Mouse (Mus musculus): Measurements from ENCODE around the gene Hmces. TPM values are rescaled to one million over a fixed set of nuclear protein-coding genes. Genes with fewer than 3 reads are reported as not detected.
"Not testable (repeated sequence)": the region's sequence is repeated elsewhere in the genome, so short reads cannot be mapped to it uniquely, and the experiment has no call there.

The Hmces gene
- polyA plus RNA-seq, 1 experiment from 2014 or later: 33.5 TPM

GRCm38 (mm10) chr6:87923624-87924023, 9.9 kb downstream of the Hmces start:
- TF ChIP-seq CTCF (IDR thresholded peaks at IDR 0.05): no peak
- TF ChIP-seq EP300 (IDR thresholded peaks at IDR 0.05): no peak
- WGBS: 72% methylated on average over 1 of the region's 1 CpGs
- H3K27ac ChIP-seq (ENCODE audit: low read length): no peak overlapping the region
- no peak overlapping the region for H3K4me3 ChIP-seq (ENCODE audit: low read depth, low read length)
- no peaks in the 10 kb centered on the region for H3K9me3 ChIP-seq (ENCODE audit: low read length)
- H3K36me3 ChIP-seq (ENCODE audit: insufficient read depth, low read length): peaks cover 15% of the 10 kb centered on the region; the same call in 1 of the 2 replicates
- DNase-seq (ENCODE audit: low spot score): no peak
- no peak overlapping the region for H3K9ac ChIP-seq (replicated peaks; ENCODE audit: low read depth)
- H3K27me3 ChIP-seq (replicated peaks; ENCODE audit: insufficient read depth, low read length): no peaks in the 10 kb centered on the region
- no peaks in the 10 kb centered on the region for H3K4me1 ChIP-seq (ENCODE audit: insufficient read depth, low read depth, low read length)
- ATAC-seq: no peak
- no peak overlapping the region for H3K4me2 ChIP-seq (replicated peaks; ENCODE audit: low read depth, low read length)

DNA sequence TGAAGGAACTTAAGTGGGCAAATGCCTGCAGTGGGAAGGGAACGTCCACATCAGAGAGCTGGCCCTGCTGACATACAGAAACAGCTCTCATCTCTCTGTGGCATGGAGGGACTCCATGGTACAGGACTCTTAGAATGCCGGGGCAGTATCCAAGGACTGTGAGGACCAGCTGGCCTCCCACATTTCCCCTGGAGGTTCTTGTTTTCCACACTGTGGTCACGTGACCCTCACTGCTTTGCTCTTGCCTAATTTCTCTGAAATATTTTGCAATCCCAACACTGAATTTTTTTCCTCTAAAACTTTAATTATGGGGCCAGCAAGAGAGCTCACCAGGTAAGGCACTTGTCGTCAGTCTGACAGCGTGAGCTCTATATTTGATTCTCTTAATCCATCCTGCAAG, 21.3 kb downstream of the Hmces start:
- Histone ChIP-seq H3K9ac (replicated peaks; ENCODE audit: low read depth) (no peak overlapping the region), H3K4me1 (ENCODE audit: insufficient read depth, low read depth, low read length) (no peaks in the 10 kb centered on the region), H3K4me3 (ENCODE audit: low read depth, low read length) (no peak overlapping the region), H3K27me3 (replicated peaks; ENCODE audit: insufficient read depth, low read length) (no peaks in the 10 kb centered on the region), H3K27ac (ENCODE audit: low read length) (no peak overlapping the region), H3K36me3 (ENCODE audit: insufficient read depth, low read length) (peaks cover 20% of the 10 kb centered on the region), H3K4me2 (replicated peaks; ENCODE audit: low read depth, low read length) (no peak overlapping the region), H3K9me3 (ENCODE audit: low read length) (no peaks in the 10 kb centered on the region)
- ATAC-seq: no peak
- TF ChIP-seq CTCF (IDR thresholded peaks at IDR 0.05): no peak
- TF ChIP-seq EP300 (IDR thresholded peaks at IDR 0.05): no peak
- 77% methylated on average over 5 of the region's 5 CpGs for WGBS
- peak; percentile 43 for DNase-seq (ENCODE audit: low spot score)

DNA sequence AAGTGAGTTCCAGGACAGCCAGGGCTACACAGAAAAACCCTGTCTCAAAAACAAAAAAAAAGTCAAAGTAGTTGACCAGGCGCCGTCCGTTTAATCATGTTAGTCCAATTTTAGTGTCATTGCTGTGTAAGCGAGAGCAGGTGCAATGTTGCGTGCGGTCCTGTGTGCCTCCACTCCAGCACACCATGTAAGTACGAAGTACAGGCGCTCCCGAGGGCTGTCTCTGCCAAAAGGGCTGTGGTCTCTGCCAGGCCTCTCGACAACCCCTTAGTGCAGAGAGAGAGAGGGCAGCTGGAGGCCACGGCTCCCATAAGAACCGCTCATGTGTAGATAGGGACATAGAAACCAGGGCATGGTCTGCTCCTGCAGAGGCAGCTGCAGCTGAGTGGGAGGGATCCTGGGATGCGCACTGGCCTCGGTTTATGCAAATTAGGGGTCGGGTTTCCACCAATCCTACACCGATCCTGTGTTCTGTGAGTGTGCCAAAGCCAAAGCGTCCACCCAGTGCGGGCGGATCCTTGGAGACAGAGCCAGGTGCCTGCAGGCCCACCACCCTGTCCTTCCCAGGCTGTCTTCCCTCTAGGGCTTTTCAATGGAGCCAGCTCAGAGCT, 23.5 kb downstream of the Hmces start:
- Histone ChIP-seq H3K27ac (ENCODE audit: low read length) (no peak overlapping the region), H3K4me2 (replicated peaks; ENCODE audit: low read depth, low read length) (no peak overlapping the region)
- DNase-seq (ENCODE audit: low spot score): peak; percentile 75

DNA sequence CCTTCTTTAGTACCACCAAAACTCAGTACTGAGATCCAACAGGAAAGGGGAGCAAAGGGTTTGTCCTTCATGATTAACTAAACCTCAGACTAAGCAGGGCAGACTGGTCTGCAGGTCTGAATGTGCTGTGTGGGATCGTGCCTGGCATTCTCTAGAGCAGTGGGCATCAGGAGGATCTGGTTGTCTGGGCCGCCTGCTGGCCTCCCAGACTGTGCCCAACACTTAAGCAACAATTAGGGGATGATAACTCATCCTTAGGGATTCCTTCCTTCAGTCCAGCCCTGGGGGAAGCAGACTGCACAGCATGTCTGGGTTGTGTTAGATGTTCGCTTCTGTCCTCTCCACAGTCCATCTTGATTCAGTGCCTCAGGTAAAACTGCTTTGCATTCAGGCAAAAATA, 25.2 kb downstream of the Hmces start:
- Histone ChIP-seq H3K36me3 (ENCODE audit: insufficient read depth, low read length) (peaks cover 9% of the 10 kb centered on the region; the same call in 1 of the 2 replicates), H3K4me2 (replicated peaks; ENCODE audit: low read depth, low read length) (no peak overlapping the region), H3K27me3 (replicated peaks; ENCODE audit: insufficient read depth, low read length) (no peaks in the 10 kb centered on the region), H3K27ac (ENCODE audit: low read length) (no peak overlapping the region), H3K4me1 (ENCODE audit: insufficient read depth, low read depth, low read length) (no peaks in the 10 kb centered on the region), H3K9ac (replicated peaks; ENCODE audit: low read depth) (no peak overlapping the region), H3K9me3 (ENCODE audit: low read length) (no peaks in the 10 kb centered on the region), H3K4me3 (ENCODE audit: low read depth, low read length) (no peak overlapping the region)
- WGBS: 91% methylated on average over 3 of the region's 3 CpGs
- no peak for TF ChIP-seq EP300 (IDR thresholded peaks at IDR 0.05)
- no peak for TF ChIP-seq CTCF (IDR thresholded peaks at IDR 0.05)
- DNase-seq (ENCODE audit: low spot score) (no peak), ATAC-seq (no peak)

More for the DNA sequence above, 23.5 kb downstream of the Hmces start:
- Histone ChIP-seq H3K4me3 (ENCODE audit: low read depth, low read length) (no peak overlapping the region), H3K36me3 (ENCODE audit: insufficient read depth, low read length) (peaks cover 16% of the 10 kb centered on the region), H3K27me3 (replicated peaks; ENCODE audit: insufficient read depth, low read length) (no peaks in the 10 kb centered on the region), H3K9me3 (ENCODE audit: low read length) (no peaks in the 10 kb centered on the region), H3K4me1 (ENCODE audit: insufficient read depth, low read depth, low read length) (no peaks in the 10 kb centered on the region), H3K9ac (replicated peaks; ENCODE audit: low read depth) (no peak overlapping the region)
- no peak for TF ChIP-seq CTCF (IDR thresholded peaks at IDR 0.05)
- no peak for TF ChIP-seq EP300 (IDR thresholded peaks at IDR 0.05)
- WGBS: 37% methylated on average over 19 of the region's 19 CpGs
- ATAC-seq: peak; percentile 95

DNA sequence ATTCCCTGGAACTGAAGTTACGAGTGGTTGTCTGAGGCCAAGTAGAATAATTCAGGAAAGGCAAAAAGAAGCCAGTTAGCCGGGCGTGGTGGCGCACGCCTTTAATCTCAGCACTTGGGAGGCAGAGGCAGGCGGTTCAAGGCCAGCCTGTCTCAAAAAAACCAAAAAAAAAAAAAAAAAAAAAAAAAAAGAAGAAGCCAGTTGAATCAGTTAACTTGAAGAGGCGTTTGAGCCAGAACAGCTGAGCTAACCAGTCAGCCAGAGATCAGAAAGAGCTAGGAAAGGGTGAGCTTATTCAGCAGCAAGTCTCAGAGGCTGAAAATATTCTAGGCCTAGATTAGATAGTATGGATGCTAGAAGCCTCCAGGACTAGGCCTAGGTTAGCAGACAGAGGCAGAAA, 28.4 kb downstream of the Hmces start:
- no peak overlapping the region for H3K4me3 ChIP-seq (ENCODE audit: low read depth, low read length)
- H3K27me3 ChIP-seq (replicated peaks; ENCODE audit: insufficient read depth, low read length): no peaks in the 10 kb centered on the region

GRCm38 (mm10) chr6:87962457-87962856, 48.7 kb downstream of the Hmces start:
- H3K27ac ChIP-seq (ENCODE audit: low read length); H3K4me2 ChIP-seq (replicated peaks; ENCODE audit: low read depth, low read length); H3K9ac ChIP-seq (replicated peaks; ENCODE audit: low read depth); H3K27me3 ChIP-seq (replicated peaks; ENCODE audit: insufficient read depth, low read length); DNase-seq (ENCODE audit: low spot score); ATAC-seq; H3K4me3 ChIP-seq (ENCODE audit: low read depth, low read length); H3K36me3 ChIP-seq (ENCODE audit: insufficient read depth, low read length); H3K4me1 ChIP-seq (ENCODE audit: insufficient read depth, low read depth, low read length); H3K9me3 ChIP-seq (ENCODE audit: low read length): not testable (repeated sequence)
- 45% methylated on average over 4 of the region's 4 CpGs for WGBS

More for the DNA sequence above, 28.4 kb downstream of the Hmces start:
- H3K9ac ChIP-seq (replicated peaks; ENCODE audit: low read depth): no peak overlapping the region
- H3K36me3 ChIP-seq (ENCODE audit: insufficient read depth, low read length): no peaks in the 10 kb centered on the region
- no peak for ATAC-seq
- DNase-seq (ENCODE audit: low spot score): no peak
- WGBS: 76% methylated on average over 7 of the region's 7 CpGs
- no peaks in the 10 kb centered on the region for H3K9me3 ChIP-seq (ENCODE audit: low read length)
- no peak overlapping the region for H3K27ac ChIP-seq (ENCODE audit: low read length)
- H3K4me1 ChIP-seq (ENCODE audit: insufficient read depth, low read depth, low read length): no peaks in the 10 kb centered on the region
- TF ChIP-seq EP300 (IDR thresholded peaks at IDR 0.05) (no peak), CTCF (IDR thresholded peaks at IDR 0.05) (no peak)
- H3K4me2 ChIP-seq (replicated peaks; ENCODE audit: low read depth, low read length): no peak overlapping the region

GRCm38 (mm10) chr6:87970041-87970440, 56.3 kb downstream of the Hmces start:
- H3K9me3 ChIP-seq (ENCODE audit: low read length): no peaks in the 10 kb centered on the region
- no peaks in the 10 kb centered on the region for H3K27me3 ChIP-seq (replicated peaks; ENCODE audit: insufficient read depth, low read length)
- DNase-seq (ENCODE audit: low spot score) (no peak), ATAC-seq (no peak)
- H3K27ac ChIP-seq (ENCODE audit: low read length): no peak overlapping the region
- H3K9ac ChIP-seq (replicated peaks; ENCODE audit: low read depth): no peak overlapping the region
- no peaks in the 10 kb centered on the region for H3K4me1 ChIP-seq (ENCODE audit: insufficient read depth, low read depth, low read length)
- no peak overlapping the region for H3K4me3 ChIP-seq (ENCODE audit: low read depth, low read length)
- H3K4me2 ChIP-seq (replicated peaks; ENCODE audit: low read depth, low read length): no peak overlapping the region
- 21% methylated on average over 2 of the region's 2 CpGs for WGBS
- H3K36me3 ChIP-seq (ENCODE audit: insufficient read depth, low read length): no peaks in the 10 kb centered on the region
- TF ChIP-seq CTCF (IDR thresholded peaks at IDR 0.05) (no peak), EP300 (IDR thresholded peaks at IDR 0.05) (no peak)
